8 mouse cellular contexts compared by ENCODE assay signal in the genomic region with DNA sequence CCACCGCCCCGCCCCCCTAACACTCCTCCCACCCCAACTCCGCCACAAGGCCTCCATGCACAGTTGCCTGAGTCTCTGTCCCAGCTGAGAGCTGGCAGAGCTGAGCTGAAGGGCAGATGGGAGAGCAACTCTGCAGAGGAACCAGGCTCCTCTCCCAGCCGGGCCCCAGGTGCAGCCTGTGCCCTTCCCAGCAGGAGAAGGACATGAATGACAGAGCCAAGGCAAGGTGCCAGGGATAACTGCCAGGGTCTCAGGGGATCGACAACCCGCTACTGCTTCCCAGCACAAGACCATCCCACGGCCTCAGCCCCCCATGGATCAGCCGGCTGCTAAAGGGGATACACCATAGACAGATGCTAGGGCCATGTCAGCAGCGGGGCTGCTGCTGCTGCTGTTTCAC. TPM values are rescaled to one million over a fixed set of nuclear protein-coding genes. Genes with fewer than 3 reads are reported as not detected.
A peak's percentile ranks its signal among the peaks of the same experiment; 100 is the strongest.
DNase-seq lines count a peak whose midpoint lies in the region; ATAC-seq and TF ChIP-seq lines count a peak whose summit lies in the region.

No protein-coding gene starts in this region.

- no peaks in the 10 kb centered on the region for H3K27me3 ChIP-seq in heart, postnatal 0 days (ENCODE audit: control insufficient read depth, insufficient read depth, low read length)
- H3K27me3 ChIP-seq in heart, embryonic 12.5 days (replicated peaks), result no peaks in the 10 kb centered on the region
- H3K27me3 ChIP-seq in forebrain, embryonic 15.5 days, result no peaks in the 10 kb centered on the region
- H3K27me3 ChIP-seq in liver, embryonic 12.5 days (replicated peaks), result no peaks in the 10 kb centered on the region

- no peak overlapping the region for H3K9ac ChIP-seq in heart, postnatal 0 days (replicated peaks; ENCODE audit: low read depth, low read length)
- no peak overlapping the region for H3K9ac ChIP-seq in heart, embryonic 12.5 days
- no peak overlapping the region for H3K9ac ChIP-seq in forebrain, embryonic 15.5 days (replicated peaks)
- H3K9ac ChIP-seq in liver, embryonic 12.5 days, result no peak overlapping the region

- no peak for DNase-seq in heart, postnatal 0 days (ENCODE audit: low spot score)
- DNase-seq in R1 (ENCODE audit: low read depth, low spot score), result peak; percentile 70
- DNase-seq in ovary, postnatal 14 days (ENCODE audit: low spot score), result no peak
- DNase-seq in Muller cell, postnatal 12 days (ENCODE audit: inconsistent ontology term), result no peak
- no peak for DNase-seq in left cerebral cortex, postnatal 14 days (ENCODE audit: low spot score in 2 of 2)

- H3K27ac ChIP-seq in heart, postnatal 0 days (ENCODE audit: low read depth), result no peak overlapping the region
- H3K27ac ChIP-seq in heart, embryonic 12.5 days (ENCODE audit: poor library complexity, severe bottlenecking), result no peak overlapping the region
- peak overlapping the region; percentile 70 for H3K27ac ChIP-seq in forebrain, embryonic 15.5 days (replicated peaks)
- H3K27ac ChIP-seq in liver, embryonic 12.5 days, result peak overlapping the region; percentile 28; the same call in 1 of the 2 replicates

- no peak for TF ChIP-seq EP300 in heart, postnatal 0 days (IDR thresholded peaks at IDR 0.05; ENCODE audit: low read depth)

- H3K9me3 ChIP-seq in heart, postnatal 0 days (replicated peaks; ENCODE audit: control insufficient read depth, low read length), result no peaks in the 10 kb centered on the region
- no peaks in the 10 kb centered on the region for H3K9me3 ChIP-seq in heart, embryonic 12.5 days (replicated peaks)
- H3K9me3 ChIP-seq in forebrain, embryonic 15.5 days, result no peaks in the 10 kb centered on the region
- no peaks in the 10 kb centered on the region for H3K9me3 ChIP-seq in liver, embryonic 12.5 days (replicated peaks)

- intact Hi-C loops in left cerebral cortex, postnatal 14 days (cut with DNase I), result no loop called here

- H3K4me1 ChIP-seq in heart, postnatal 0 days (ENCODE audit: control insufficient read depth, insufficient read depth), result no peaks in the 10 kb centered on the region
- H3K4me1 ChIP-seq in heart, embryonic 12.5 days (replicated peaks), result peaks cover 17% of the 10 kb centered on the region
- peaks cover 17% of the 10 kb centered on the region for H3K4me1 ChIP-seq in forebrain, embryonic 15.5 days
- peaks cover 34% of the 10 kb centered on the region; the same call in 1 of the 2 replicates for H3K4me1 ChIP-seq in liver, embryonic 12.5 days

- 34% methylated on average over 9 of the region's 9 CpGs for WGBS in heart, postnatal 0 days
- WGBS in heart, embryonic 12.5 days, result 51% methylated on average over 9 of the region's 9 CpGs
- WGBS in forebrain, embryonic 15.5 days, result 21% methylated on average over 9 of the region's 9 CpGs
- 60% methylated on average over 9 of the region's 9 CpGs for WGBS in liver, embryonic 12.5 days (ENCODE audit: insufficient replicate concordance)

- no peak overlapping the region for H3K4me3 ChIP-seq in heart, postnatal 0 days (ENCODE audit: low read depth, low read length)
- H3K4me3 ChIP-seq in heart, embryonic 12.5 days, result no peak overlapping the region
- no peak overlapping the region for H3K4me3 ChIP-seq in forebrain, embryonic 15.5 days
- no peak overlapping the region for H3K4me3 ChIP-seq in liver, embryonic 12.5 days

- ATAC-seq in heart, postnatal 0 days (ENCODE audit: insufficient read depth, low read depth), result peak; percentile 45; the same call in 1 of the 2 replicates
- ATAC-seq in heart, embryonic 12.5 days (ENCODE audit: insufficient number of reproducible peaks, low FRiP score), result no peak
- ATAC-seq in forebrain, embryonic 15.5 days (replicated peaks), result peak; percentile 88
- 0 out of 2 replicates have a peak, but pooled peaks have one; percentile 9 for ATAC-seq in liver, embryonic 12.5 days

- no peaks in the 10 kb centered on the region for H3K36me3 ChIP-seq in heart, postnatal 0 days (replicated peaks; ENCODE audit: control insufficient read depth, insufficient read depth, low read length)
- H3K36me3 ChIP-seq in heart, embryonic 12.5 days, result no peaks in the 10 kb centered on the region
- H3K36me3 ChIP-seq in forebrain, embryonic 15.5 days, result no peaks in the 10 kb centered on the region
- H3K36me3 ChIP-seq in liver, embryonic 12.5 days, result no peaks in the 10 kb centered on the region

- TF ChIP-seq CTCF in heart, postnatal 0 days (IDR thresholded peaks at IDR 0.05; ENCODE audit: low read depth), result no peak

- H3K4me2 ChIP-seq in heart, postnatal 0 days (ENCODE audit: low read depth, low read length), result no peak overlapping the region
- no peak overlapping the region for H3K4me2 ChIP-seq in heart, embryonic 12.5 days
- no peak overlapping the region for H3K4me2 ChIP-seq in forebrain, embryonic 15.5 days (replicated peaks)
- no peak overlapping the region for H3K4me2 ChIP-seq in liver, embryonic 12.5 days

RNA-seq across cellular contexts. Expression of gene Commd7, which starts 39.4 kb away (rescaled TPM):
- total RNA-seq in heart, postnatal 0 days (2014; rRNA removed; ENCODE audit: low replicate concordance), result 10.5 and 12.2 TPM in 2 replicates
- polyA plus RNA-seq in heart, postnatal 0 days (2015; fragmentation: Nextera tagmentation; extraction: Ambion mirVana), result 45.5 and 47.3 TPM in 2 replicates
- polyA plus RNA-seq in heart, embryonic 12.5 days (2016; fragmentation: Nextera tagmentation; extraction: Ambion mirVana), result 55.6 and 55.7 TPM in 2 replicates
- polyA plus RNA-seq in forebrain, embryonic 15.5 days (2015; fragmentation: Nextera tagmentation; extraction: Ambion mirVana), result 98.7 and 104 TPM in 2 replicates
- polyA plus RNA-seq in liver, embryonic 12.5 days (2016; fragmentation: Nextera tagmentation; extraction: Ambion mirVana), result 44.0 and 45.7 TPM in 2 replicates
- total RNA-seq in left cerebral cortex, postnatal 14 days (2021), result 10 to 100 TPM; 27.4 to 31.8 TPM

RNA-seq across cellular contexts. Expression of gene Dnmt3b, which starts 56.1 kb away (rescaled TPM):
- 0.62 and 1.4 TPM in 2 replicates for total RNA-seq in heart, postnatal 0 days (2014; rRNA removed; ENCODE audit: low replicate concordance)
- polyA plus RNA-seq in heart, postnatal 0 days (2015; fragmentation: Nextera tagmentation; extraction: Ambion mirVana), result 1.7 and 1.8 TPM in 2 replicates
- 5.9 and 6.9 TPM in 2 replicates for polyA plus RNA-seq in heart, embryonic 12.5 days (2016; fragmentation: Nextera tagmentation; extraction: Ambion mirVana)
- 3.7 and 3.9 TPM in 2 replicates for polyA plus RNA-seq in forebrain, embryonic 15.5 days (2015; fragmentation: Nextera tagmentation; extraction: Ambion mirVana)
- polyA plus RNA-seq in liver, embryonic 12.5 days (2016; fragmentation: Nextera tagmentation; extraction: Ambion mirVana), result 16.6 and 17.1 TPM in 2 replicates
- total RNA-seq in left cerebral cortex, postnatal 14 days (2021), result 1 to 10 TPM in 1 of 2 experiments, under 1 TPM in 1; 0.99 to 1.1 TPM

Comparison
In these comparisons a context has a peak if more than half of its experiments do, and no peak if none do; other contexts are left out.
1. H3K27ac ChIP-seq: peak in forebrain, embryonic 15.5 days (single experiment) and liver, embryonic 12.5 days (single experiment); none in heart, postnatal 0 days (single experiment) and heart, embryonic 12.5 days (single experiment).